Mouse (Mus musculus): ENCODE data around the gene Col24a1. TPM values are rescaled to one million over a fixed set of nuclear protein-coding genes. Genes with fewer than 3 reads are reported as not detected.

Col24a1 gene
- total RNA-seq, 4 experiments from 2014 or later: 2.4 to 4.4 (median 2.7) TPM

DNA sequence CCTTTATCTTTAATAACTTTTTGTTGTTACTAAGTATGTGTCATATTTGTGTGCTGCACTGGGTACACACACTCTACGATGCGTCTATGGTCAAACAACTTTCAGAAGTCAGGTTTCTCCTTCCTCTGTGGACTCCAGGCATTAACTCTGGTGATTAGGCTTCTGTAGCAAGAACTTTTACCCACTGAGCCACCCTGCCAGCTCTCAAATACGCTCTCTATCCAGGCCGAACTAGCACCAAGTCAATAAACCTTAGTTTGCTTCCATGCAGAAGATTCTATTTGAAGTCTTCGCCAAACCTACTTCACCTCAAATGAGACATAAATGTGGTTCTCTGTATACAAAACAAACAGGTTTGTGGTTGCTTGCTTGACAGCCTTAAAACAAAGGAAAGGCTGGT, 267.4 kb downstream of the Col24a1 start:
- no peak for DNase-seq (ENCODE audit: low spot score in 2 of 2)

DNA sequence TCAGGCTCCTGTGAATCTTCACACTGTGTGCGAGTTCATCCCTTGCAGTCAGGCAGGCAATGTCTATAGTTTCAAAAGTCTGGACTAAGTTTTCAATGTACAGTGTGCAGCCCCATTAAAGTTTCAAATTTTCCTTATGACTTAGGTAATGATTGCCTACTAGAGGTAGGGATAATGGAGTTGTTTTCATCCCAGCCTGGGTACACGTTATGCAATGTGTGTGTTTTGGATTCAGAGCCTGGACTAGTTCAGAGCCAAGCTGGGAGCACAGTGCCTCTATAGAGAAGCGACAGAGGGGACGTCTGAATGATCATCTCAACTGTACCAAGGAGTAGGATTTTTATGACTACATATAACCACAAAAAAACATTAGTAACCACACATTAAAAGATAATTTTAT, 267.8 kb downstream of the Col24a1 start:
- no peak for DNase-seq (ENCODE audit: low spot score in 2 of 2)

DNA sequence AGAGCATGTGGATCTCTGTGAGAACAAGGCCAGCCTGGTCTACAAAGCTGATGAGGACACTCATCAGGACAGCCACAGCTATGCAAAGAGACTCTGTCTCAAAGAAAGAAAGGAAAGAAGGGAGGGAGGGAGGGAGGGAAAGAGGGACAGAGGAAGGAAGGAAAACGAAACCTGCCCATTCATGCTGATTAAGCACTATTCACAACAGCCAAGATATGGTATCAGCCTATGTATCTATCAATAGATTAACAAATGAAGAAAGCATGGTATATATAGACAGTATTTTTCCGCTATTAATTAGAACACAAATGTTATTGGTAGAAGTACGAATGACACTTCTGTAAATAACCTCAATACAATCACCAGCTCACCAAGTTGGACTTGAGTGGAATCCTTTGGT, 282.2 kb downstream of the Col24a1 start:
- DNase-seq (ENCODE audit: low spot score in 2 of 2): no peak

DNA sequence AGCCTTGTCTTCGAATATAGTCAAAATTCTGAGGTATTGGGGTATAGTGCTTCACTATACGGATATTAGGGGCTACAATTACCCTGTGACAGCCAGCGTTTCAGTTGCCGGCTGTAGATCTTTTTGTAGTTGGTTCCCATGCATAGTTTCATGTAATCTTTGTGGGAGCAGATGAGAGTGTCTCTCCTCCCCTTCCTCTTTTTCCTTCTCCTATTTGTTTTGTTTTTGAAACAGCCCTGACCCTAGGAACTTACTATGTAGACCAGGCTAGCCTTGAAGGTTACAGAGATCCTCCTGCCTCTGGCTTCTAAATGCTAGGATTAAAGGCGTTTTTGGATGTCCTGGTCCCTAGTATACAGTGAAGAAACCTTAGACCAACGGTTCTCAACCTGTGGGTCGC, 283.1 kb downstream of the Col24a1 start:
- DNase-seq (ENCODE audit: low spot score in 2 of 2): no peak

DNA sequence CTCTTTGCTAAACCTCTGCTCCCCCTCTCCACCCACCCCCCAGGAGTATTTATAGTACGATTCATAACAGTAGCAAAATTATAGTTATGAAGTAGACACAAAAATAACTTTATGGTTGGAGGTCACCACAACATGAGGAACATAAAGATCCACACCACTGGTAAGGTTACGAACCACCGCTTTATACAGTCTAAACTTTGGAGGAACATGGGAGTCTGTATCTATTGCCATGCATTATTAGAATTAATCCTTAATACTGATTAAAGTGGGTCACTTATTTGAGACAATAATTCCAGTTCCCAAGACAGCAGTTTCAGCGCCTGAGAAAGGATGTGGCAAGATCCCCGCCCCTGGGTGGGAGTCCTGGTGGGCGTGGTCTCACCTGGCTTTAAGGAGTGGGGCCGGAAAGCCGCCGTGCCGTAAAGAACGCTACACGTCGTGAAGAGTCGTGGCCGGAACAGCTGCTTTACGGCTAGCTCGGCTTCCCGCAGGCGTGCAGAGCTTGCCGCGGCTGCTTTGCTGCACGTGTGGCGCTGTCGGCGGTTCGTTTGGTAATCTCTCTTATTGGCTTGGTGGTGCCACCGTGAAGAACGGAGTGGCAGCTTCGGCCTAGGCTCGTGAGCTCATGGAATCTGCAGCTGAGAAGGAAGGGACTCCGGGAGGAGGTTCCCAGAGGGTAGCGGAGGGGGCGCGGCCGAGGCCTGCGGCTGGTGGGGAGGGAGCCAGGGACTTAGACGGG, 283.6 kb downstream of the Col24a1 start, which contains the start of gene Znhit6:
Znhit6 (plus strand) TSS at position 463 of the 739 bp plus-strand sequence.
- DNase-seq (ENCODE audit: low spot score in 2 of 2): peak; percentile 87 to 94

DNA sequence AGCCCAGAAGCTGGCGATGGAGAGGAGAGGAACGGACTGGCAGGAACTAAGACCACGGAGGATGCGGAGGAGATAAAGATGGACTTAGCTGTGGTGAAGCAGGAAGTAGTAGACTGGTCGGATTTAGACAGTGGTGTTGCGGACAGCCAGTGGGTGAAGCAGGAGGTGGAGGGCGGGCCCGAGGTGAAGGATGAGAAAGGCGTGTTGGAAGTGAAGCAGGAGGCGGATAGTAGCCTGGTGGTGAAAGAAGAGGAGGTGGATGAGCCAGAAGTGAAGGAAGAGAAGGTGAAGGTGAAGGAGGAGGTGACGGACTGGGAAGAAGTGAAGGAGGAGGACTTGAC, 284.2 kb downstream of the Col24a1 start:
- no peak for DNase-seq (ENCODE audit: low spot score in 2 of 2)

DNA sequence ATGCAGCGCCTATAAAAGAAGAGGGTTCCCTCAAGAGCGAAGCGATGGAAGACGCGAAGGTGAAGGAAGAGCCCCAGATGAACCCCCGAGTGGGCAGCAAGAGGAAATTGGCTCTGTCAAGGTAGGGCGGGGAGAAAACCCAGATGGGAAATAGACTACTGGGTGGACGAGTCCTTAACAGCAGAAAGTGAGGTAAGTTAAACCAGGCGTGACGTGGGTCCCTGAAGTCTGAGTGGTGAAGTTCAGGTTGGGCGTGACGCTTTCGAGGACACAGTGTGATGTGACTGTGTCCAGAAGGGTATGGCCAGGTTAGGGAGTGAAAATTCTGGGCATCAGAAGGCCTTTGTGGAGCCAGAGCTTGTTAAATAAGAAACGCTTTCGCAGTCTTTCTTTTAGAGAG, 284.6 kb downstream of the Col24a1 start:
- no peak for DNase-seq (ENCODE audit: low spot score in 2 of 2)

DNA sequence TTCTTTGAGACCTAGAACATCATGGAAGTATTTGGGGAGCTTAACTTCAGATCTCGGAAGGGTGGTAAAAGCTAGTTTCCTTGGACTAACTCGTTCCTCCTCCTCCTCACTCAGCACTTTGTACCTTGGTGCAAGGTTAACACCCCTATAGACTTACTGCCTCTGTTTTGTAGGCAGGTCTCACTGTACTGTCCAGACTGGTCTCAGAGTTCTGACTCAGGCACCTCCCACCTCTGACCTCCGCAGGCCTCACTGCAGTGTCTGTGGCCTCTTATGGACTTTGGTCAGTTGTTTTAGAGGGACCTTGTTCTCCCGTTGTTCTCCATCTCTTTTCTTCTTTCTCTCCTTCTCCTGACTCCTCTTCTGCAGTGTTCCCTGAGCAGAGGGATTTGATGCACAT, 290.8 kb downstream of the Col24a1 start:
- DNase-seq (ENCODE audit: low spot score in 2 of 2): no peak

- no peak for DNase-seq (ENCODE audit: low spot score in 2 of 2)
Observed at GRCm38 (mm10) chr3:145583522-145584200, 291.4 kb downstream of the Col24a1 start.

GRCm38 (mm10) chr3:145590562-145590961, 298.3 kb downstream of the Col24a1 start:
- no peak for DNase-seq (ENCODE audit: low spot score in 2 of 2)

DNA sequence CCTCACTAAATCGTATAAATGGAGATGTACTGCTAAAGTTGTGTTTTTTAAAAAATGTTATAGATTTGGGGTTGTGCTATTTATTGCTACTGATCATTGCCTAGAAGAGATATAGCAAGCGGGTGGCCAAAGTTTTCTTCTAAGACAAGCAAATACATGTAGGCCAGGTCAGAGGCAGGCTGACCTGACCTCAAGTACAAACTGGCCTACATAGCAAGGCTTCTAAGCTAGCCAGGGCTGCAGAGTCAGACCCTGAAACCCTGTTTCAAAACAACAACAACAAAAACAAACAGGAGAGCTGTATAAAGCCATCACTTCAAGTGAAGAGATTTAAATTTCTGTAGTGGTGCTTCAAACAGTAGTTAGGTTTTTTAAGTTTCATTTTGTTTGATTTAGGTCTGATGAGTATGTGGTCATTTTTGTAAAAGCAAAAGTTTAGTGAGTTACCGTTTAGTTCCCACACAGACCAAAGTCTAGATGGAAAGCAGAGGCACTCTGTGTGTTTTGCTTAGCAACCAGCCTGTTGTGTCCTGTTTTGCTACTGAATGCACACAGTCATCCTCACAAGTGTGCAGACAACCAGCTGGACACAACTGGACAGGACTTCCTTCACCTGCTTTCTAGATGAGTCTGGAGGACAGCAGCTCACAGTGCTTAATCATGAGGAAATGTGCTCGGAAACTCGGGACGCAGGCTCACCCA, 299.7 kb downstream of the Col24a1 start:
- DNase-seq (ENCODE audit: low spot score in 2 of 2): no peak

DNA sequence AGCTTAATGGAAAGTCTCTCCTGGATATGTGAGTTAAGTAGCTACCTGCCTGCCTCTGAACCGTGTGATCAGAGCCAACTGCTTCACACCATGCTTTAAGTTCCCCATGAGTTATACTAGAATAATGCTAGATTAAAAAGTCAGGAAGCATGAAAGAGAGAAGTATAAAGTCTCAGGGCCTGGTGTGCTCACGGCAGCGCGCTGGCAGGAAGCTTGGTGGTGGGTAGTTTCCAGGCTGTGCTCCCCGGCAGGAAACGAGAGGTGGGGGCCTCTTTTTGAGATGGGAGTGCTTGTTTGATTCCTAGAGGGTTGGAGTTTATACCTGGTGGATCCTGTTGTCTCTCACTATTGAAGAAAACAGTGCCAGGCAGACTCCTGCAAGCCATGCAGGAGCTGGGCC, 303.1 kb downstream of the Col24a1 start:
- no peak for DNase-seq (ENCODE audit: low spot score in 2 of 2)

- no peak for DNase-seq (ENCODE audit: low spot score in 2 of 2)
Observed at GRCm38 (mm10) chr3:145599059-145599458, 306.8 kb downstream of the Col24a1 start.

- no peak for DNase-seq (ENCODE audit: low spot score in 2 of 2)
Observed at GRCm38 (mm10) chr3:145600801-145601200, 308.5 kb downstream of the Col24a1 start.

DNA sequence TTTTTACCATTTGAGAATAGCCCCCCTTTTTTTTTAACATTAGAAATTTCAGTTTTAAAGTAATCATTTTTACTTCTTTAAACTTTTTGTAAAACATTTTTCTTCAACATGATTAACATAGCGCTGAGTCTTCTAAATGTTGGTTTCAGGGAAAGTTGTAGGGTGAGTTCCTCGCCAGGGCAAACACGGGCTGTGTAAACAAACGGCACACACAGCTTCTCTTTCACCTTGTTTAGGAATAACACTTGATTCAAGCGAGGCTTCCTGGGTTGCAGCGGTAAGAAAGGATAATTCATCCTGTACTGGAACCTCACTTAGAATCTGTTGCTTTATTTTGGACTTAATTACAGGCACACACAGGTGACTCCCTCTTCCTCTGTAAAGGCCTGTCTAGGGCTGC, 309.1 kb downstream of the Col24a1 start:
- no peak for DNase-seq (ENCODE audit: low spot score in 2 of 2)

Other genes starting within 250 kb of the Col24a1 start
- not detected for gene Clca2, start 193.0 kb upstream of the Col24a1 start, total RNA-seq (2022)
- gene Odf2l, start 173.9 kb upstream of the Col24a1 start, total RNA-seq (2022): 10 to 100 TPM; 18.5 to 25.9 (median 21.5) TPM